Mouse (Mus musculus) right cerebral cortex, postnatal 25 days (tissue): ENCODE data around the gene Phkg1.
"Not testable (repeated sequence)": the region's sequence is repeated elsewhere in the genome, so short reads cannot be mapped to it uniquely, and the experiment has no call there.

Source experiments
- DNase-seq: peaks from one replicate; pipeline ENCODE4 v3.0.0; 2022

Phkg1 gene

DNA sequence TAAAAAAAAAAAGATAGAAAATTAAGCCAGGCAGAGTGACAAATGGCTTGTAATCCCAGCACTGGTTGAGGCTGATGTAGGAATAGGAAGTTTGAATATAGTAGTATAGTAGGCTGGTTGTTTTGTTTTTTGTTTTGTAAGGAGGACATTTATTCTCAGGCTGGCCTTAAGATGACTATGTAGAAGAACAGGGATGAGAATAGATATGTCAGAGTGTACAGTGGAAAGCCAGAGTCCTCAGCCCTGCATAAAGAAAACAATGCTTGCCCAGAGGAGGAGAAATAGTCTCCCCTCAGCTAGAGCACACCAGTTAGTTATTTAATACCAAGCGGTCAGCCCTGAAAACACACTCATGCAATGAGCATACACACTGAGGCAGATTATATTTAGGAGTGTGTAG, at the start of gene Phkg1:
Phkg1 (minus strand) TSS at position 101 of the 400 bp plus-strand sequence.
- no peak for DNase-seq

DNA sequence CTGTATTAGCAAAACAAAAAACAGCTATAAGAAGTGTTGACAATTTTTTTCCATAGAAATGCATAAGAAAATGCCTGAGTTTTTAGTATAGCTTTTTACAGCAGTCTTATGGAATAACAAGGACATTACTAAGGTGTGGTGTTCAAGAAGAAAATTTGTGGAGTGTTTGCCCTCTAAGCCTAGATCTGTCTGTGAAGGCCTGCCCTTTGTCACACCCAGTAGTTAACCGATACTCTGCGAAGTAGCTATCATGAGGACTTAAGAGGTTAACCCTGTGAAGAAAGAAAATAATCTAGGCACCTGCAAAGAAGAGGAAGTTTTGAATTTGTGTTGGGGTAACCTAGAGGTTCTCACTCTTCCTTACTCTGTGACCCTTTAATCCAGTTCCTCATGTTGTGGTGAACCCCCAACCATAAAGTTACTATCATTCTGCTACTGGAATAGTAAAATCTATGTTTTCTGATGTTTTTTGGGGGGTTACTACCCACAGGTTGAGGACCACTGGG, 49.2 kb upstream of the Phkg1 start:
- DNase-seq: no peak

DNA sequence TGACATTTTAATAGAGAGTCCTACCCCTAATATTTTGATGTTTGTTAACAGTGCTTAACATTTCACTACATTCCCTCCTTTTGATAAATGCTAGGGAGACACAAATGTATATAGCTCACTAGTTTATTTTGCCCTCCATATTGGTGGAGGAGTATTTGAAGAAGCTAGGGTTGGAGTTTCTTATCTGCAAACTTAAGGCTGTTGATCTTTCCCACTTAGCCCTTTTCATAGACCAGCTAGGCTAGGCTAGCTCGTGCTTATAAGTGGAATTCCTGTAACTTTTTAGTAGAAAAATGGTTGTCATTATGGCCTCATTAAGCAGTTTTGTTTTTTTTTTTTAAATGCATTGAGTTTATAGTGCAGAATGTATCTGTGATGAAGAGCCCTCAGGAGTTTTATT, 45.1 kb upstream of the Phkg1 start:
- DNase-seq: no peak

DNA sequence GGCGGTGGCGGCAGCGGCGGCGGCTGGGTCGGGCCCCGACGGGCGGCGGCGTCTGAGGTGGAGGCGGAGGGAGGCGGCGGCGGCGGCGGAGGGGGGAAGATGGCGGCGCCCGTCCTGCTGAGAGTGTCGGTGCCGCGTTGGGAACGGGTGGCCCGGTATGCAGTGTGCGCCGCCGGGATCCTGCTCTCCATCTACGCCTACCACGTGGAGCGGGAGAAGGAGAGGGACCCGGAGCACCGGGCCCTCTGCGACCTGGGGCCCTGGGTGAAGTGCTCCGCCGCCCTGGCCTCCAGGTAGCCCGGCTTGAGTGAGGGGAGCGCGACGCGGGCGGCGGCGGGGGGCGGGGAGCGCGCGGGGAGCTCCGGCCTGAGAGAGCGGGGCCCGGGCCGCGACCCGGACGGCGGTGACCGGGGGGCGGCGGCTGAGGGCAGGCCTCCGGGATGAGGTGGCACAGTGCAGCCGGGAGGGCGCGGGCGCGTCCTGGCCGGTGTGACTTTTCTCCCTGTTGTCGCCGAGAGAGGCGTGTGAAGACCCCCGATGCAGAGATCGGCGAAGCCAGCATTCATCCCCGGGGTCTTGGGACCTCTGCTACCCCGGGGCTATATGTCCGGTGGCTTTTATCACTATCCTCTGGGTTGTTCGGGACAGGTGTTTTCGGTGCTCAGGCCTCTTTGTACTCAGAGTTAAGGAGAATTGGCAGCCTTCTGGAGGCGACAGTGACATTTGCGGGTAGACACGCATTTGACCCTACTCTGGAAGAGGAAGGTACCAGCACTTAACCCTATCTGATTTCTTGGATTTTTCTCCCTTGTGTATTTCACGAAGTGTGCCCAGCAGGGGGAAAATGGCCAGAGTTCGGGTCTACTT, 44.0 kb upstream of the Phkg1 start:
- peak; percentile 27 for DNase-seq

DNA sequence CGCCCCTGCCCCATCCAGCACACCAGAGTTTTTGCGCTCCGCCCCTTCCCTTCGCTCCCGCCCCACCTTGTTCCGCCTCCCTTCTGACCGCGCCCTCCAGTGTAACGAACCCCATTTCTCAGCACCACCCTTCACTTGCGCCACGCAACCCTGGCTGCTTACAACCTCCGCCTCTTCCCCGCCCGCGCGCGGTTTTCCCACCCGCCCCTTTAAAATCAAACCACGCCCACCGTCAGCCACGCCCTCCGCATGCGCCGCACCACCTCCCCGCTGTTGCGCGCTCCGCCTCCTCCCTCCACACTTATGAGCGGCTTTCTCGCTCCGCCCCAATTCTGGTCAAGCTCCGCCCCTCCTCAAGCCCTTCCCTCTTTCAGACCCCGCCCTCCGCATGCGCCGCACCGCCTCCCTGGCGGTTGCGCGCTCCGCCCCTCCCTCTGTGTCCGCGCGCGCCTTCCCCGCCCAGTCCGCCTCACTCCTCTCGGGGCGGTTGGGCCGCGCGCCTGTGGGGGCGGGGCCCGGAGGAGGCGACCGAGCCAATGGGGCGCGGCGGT, 43.2 kb upstream of the Phkg1 start, which contains the start of gene Vkorc1l1:
Vkorc1l1 (plus strand) TSS at position 476 of the 551 bp plus-strand sequence.
- DNase-seq: peak; percentile 97

DNA sequence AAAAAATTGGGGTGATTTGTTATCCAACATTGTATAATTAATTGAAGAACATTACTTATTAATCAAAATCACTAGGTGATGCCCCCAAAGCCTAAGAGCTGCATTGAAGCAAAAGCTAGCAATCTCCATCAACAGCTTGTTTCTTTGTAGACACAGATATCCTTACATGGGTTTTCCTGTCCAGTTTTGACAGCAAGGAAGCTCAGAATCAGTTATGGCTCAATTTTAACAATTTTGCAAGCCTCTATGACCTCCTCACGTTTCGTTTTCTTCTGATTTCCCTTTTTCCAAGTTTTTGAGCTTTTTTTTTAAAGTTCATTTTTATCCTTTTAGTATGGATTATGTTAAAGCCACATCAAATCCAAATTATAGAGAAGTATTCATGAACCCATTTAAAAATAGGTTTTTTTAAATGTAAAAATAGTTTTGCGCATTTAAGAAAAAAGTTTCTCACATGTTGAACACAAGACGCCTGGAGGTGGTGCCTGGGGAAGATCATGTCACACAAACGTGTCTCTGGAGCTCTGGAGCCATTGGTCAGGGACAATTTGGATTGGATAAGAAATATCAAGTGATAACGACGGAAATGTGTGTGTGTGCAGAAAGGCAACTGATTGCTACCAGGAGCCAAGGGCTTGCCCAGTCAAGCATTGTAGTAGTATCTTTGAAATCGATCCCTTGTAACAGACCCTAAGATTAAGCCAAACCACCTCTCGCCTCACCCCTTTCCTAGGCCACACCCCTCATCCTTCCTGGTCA, 42.6 kb upstream of the Phkg1 start:
- no peak for DNase-seq

DNA sequence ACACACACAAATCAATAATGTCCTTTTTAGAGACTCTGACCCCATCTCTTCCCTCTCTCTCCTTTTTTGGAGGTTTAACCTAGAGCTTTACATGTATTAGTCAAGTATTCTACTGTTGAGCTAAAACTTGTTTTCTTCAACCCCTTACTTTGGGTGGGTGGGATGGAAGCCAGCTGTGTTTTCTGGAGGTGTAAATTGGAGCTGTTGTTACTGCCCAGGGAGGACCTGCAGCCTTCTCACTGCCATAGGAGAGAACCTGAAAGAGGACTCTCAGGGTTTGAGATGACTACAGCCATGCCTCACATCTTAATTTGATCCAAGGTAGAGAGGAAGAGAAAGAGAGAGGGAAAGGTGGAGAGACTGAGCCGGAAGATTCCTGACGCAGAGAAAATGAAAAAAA, 41.9 kb upstream of the Phkg1 start:
- no peak for DNase-seq

DNA sequence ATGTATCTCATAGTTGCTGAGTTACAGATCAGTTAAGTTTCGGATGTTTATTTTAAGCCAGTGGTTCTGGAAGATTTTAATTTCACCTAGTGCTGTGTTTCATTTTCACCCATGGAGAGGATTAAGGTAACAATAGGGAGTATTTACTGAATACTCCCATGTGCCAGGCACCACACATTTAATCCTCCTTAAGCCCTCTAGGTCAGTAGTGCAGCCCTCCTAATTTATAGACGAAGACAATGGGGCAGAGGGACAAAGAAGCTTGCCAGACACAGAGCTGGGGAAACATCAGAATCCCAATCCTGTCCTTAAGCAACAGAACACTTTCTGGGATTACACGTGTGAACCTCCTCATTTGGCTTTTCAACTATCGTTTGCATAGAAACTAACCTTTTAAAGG, 38.6 kb upstream of the Phkg1 start:
- no peak for DNase-seq

DNA sequence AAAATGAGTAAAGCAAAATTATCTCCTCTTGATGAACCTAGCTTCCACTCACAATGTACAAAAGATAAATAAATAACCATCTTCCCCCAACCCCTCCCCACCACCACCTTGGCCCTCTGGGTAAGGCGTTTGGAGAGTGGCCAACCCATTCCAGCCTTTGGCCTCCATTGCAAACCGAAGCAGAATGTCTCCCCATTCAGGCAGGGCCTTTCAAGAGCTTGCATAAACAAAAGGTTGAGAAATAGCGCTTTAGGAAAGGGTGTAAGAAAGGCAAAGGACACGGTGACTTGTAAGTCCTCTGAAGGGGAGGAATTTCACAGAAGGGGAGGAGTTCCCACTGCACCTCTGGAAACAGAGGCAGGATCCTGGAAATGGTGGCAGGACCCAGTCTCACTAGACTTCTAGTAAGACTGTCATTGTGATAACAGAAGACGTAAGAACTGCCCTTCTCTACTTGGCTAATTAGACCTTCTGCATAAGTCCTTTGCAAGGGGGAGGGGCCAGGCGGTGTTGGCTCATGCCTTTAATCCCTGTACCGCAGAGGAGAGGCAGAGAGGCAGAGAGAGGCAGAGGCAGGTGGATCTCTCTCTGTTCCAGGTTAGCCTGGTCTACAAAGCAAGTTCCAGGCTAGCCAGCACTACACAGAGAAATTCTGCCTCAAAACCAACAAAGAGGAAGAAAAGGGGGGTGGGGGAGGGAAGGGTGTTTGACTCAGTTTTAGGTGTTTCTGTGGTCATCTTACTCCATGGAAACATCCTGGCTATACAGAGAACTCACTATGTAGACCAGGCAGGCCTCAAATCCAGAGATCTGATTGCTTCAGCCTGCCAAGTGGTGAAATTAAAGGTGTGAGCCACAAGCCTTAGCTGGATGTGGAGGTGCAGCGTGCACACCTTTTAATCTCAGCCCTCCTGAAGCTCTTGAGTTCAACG, 31.8 kb upstream of the Phkg1 start:
- DNase-seq: no peak

DNA sequence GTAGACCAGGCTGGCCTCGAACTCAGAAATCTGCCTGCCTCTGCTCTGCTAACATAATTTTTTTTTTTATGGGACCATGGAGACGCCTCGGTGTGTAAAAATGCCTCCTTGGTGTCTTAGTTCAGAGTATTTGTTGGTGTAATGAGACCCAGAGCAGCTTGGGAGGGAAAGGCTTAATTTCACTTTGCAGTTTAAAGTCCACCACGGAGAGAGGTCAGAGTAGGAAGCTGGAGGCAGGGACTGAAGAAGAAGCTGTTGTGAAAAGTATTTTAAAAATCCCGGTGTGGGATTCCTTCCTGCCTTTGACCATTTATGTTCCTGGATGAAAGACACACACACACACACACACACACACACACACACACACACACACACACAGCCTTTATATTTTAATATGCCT, 27.6 kb upstream of the Phkg1 start:
- no peak for DNase-seq

DNA sequence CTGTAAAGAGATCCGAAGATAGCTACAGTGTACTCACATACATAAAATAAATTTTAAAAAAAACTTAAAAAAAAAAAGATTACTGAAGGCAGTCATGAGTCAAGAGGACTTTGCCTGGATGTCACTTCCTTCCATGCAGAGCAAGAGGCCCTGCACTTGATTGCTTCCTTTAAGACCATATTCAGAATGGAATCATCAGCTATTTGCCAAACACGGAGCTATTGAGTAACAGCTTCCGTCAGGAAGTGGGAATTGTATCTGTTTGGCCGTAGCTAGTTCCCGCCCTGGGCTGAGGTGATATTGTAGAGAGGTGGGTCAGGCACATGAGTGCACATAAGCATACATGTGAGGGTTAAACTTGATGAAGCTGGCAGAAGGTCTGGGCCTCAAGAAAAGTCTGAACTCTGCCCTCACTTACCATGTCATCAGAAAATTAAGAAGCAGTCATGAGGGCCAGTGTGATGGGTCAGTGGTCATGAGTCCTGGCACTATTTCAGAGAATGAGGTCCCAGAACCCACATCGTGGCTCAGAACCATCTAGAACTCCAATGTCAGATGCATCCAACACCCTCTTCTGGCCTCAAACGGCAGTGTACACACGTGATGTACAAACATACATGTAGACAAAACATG, 26.6 kb upstream of the Phkg1 start:
- DNase-seq: no peak

DNA sequence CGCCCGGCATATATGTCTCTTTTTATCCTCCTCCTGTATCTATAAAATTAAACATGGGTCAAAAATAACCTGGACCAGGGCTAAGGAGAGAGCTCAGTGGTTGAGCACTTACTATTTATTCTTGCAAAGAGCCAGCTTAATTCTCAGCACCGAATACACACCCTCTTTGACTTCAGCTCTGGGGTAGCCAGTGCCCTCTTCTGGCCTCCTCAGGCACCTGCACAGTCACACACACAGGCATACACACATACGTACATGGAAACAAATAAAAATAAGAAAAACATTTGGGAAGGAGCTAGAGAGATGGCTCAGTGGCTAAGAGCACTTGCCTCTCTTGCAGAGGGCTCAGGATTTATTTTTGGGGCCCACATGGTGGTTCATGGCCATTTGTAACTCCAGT, 23.6 kb upstream of the Phkg1 start:
- DNase-seq: no peak

DNA sequence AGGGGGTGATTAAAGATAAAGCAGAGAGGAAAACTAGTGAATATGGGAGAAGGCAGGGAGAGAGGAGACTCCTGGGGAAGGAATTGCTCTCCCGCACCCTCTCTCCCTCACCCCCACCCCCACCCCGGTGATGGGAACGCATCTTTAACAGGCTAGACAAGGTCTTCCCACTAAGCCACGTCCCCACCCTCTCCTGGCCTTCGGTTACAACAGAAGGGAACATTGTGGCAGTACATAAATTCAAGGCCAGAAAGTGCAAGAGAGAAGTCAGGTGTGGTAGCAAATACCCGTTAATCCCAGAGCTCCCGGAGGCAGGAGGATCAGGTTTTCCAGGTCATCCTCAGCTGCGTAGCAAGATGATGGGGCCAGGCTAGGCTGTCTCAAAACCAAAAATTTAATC, 21.0 kb upstream of the Phkg1 start:
- no peak for DNase-seq

DNA sequence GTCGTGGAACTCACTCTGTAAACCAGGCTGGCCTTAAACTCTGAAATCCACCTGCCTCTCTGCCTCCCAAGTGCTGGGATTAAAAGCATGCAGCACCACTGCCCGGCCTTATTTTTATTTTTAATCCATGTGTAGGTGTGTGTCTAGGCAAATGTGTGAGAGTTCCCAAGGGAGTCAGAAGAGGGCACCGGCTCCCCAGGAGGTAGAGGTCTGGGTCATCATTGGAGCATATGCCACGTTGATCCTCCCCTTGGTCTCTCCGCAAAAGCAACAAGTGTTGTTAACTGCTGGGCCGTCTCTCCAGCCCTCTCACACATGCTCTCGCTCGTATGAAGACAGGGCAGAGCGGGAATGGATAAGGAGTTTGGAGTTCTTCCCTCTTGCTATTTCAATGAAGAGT, 20.4 kb upstream of the Phkg1 start:
- no peak for DNase-seq

DNA sequence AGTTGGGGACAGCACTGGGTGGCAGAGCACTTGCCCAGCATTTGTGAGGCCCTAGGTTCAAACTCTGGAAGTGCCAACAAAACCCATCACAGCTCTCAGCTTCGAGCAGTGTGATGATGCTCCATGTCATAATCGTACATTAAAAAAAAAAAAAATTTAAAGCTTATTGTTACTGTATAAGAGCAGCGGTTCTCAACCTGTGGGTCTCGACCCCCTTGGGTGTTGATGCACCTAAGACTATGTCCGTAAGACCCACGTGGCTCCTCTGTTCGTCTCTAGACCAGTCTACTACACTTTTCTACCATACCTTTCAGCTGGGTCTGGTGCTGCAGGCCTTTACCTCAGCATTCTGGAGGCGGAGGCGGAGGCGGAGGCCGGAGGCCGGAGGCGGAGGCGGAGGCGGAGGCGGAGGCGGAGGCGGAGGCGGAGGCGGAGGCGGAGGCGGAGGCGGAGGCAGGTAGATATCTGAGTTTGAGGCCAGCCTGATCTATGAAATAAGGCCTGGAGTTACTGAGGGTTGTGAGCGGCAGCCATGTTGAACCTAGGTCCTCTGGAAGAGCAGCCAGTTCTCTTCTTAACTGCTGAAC, 19.8 kb upstream of the Phkg1 start:
- no peak for DNase-seq

DNA sequence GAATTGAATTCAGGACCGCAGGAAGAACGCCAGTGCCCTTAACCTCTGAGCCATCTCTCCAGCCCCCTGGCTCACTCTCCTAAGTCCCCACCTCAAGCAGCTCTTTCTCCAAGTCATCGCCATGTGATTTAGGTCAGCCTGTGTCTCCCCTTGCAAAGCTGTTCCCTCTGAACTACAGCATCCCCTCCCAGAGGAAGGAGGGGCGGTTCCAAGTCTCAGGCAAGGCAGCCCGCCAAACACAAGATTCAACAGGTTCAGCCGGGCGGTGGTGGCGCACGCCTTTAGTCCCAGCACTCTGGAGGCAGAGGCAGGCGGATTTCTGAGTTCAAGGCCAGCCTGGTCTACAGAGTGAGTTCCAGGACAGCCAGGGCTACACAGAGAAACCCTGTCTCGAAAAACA, 17.1 kb upstream of the Phkg1 start:
- not testable (repeated sequence) for DNase-seq

DNA sequence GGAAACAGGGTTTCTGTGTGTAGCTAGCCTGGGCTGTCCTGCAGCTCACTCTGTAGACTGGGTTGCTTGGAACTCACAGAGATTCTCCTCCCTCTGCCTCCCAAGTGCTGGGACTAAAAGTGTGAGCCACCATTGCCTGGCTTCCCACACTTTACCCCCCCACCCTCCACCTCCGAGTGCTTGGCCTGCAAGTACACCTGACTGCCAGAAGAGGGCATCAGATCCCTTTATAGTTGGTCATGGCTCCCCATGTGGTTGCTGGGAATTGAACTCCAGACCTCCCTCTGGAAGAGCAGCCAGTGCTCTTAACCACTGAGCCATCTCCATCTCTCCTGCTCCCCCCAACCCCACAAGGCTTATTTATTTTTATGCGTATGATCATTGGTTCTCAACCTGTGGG, 15.7 kb upstream of the Phkg1 start:
- DNase-seq: no peak

DNA sequence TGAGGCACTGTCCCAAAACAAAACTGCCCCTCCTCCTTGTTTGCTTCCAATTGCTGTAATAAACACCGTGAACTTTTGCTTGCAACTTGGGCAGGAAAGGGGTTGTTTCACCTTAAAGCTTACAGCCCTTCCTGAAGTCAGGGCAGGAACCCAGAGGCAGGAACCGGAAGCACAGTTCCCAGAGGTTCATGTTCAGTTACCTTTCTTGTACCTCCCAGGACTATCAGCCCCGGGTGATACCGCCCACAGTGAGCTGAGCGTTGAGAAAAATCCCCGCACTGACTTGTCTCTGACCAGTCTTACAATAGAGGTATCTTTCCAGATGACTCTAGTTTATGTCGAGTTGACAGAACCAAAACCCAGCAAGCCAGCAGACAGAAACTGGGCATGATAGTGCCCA, 11.2 kb upstream of the Phkg1 start:
- no peak for DNase-seq

DNA sequence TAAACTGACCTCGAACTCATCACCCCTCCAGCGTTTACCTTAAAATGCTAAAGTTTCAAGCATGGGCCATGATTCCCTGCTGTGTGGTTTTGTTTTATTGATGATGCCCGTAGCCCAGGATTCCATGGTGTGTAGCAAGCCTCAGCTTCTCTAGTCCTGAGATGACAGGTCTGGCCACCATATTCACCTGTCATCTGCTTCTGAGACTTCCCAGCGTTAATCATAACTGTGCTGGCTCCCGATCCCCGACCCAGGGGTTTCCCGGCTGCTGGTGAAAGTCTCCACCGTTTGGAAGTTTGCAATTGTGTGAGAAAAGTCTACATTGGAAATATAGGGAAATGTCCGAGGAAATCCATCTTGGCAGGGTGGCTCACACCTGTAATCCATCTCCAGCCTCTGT, 10.8 kb upstream of the Phkg1 start:
- DNase-seq: no peak

DNA sequence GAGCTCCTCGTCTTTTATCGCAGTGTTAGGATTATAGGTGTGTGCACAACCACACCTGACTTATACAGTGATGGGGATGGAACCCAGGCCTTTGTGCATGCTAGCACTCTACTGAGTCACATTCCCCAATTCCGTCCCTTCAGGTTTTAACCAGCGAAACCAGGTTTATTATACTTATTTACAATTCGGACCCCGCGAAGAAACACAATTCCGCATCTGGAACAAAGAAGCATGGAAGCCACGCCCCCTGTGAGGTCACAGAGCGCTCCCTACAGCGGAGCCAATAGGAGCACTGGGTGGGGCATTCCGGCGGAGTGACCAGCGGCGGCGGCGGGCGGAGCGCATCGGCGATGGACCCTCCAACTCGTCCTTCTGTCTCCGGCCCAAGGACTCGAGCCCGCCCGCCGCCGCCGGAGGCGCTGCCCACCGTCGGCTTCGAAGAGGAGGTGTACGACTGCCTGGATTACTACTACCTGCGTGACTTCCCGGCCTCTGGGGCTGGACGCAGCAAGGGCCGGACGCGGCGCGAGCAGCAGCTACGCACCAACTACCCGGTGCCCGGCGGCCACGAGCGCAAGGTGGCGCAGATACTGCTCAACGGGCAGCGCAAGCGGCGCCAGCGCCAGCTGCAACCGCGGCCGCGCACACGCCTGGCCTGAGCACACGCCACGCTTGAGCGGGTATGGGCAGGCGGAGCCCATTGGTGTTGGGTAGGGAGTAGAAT, 10.1 kb upstream of the Phkg1 start, which contains the start of gene Nupr1l:
Nupr1l (plus strand) TSS at position 299 of the 724 bp plus-strand sequence.
- peak; percentile 88 for DNase-seq

DNA sequence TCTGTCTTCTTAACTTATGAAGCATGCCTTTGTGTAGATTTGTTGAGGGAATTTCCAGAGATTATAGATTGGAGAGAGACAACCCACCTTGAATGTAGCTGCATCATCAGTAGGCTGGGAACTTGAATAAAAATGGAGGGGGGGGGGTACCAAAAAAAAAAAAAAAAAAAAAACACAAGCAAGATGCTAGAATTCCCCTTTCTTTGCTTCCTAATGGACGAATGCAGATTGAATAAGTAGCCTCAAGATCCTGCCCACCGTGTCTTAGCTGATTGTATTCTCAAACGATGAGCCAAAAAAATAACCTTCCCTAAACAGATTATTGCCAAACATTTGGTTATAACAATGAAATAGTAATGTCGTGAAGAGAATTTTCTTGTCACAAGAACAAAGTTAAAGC, 9.4 kb upstream of the Phkg1 start:
- no peak for DNase-seq
